Mouse (Mus musculus) neural tube, postnatal 0 days (tissue): ENCODE data around the gene Plekhs1. TPM values are rescaled to one million over a fixed set of nuclear protein-coding genes. Genes with fewer than 3 reads are reported as not detected.

Source experiments
- polyA plus RNA-seq: library from polyadenylated mRNA; unstranded; fragments of >200 nt; fragmentation: Nextera tagmentation; extraction: Ambion mirVana; gene quantifications from 2 replicates; pipeline ENCODE4 v1.2.1, GENCODE M21; 2015

Plekhs1 gene
- polyA plus RNA-seq = 0.21 and 0.41 TPM in 2 replicates

GRCm38 (mm10) chr19:56461522-56462101 is at the start of gene Plekhs1:
TSS of gene Plekhs1 (plus strand) at chr19:56461640.

Other genes with a start within 250 kb of the Plekhs1 start
- gene Habp2, start 174.5 kb upstream of the Plekhs1 start, polyA plus RNA-seq = not detected in 2 replicates
- gene Nrap, start 71.6 kb upstream of the Plekhs1 start, polyA plus RNA-seq = 0.35 and 0.47 TPM in 2 replicates
- gene Casp7, start 64.5 kb upstream of the Plekhs1 start, polyA plus RNA-seq = 23.3 and 25.6 TPM in 2 replicates
- 10.8 and 12.3 TPM in 2 replicates for gene Dclre1a, start 86.6 kb downstream of the Plekhs1 start, polyA plus RNA-seq
- gene Nhlrc2, start 86.6 kb downstream of the Plekhs1 start, polyA plus RNA-seq = 5.7 TPM in 2 replicates